Mouse (Mus musculus) MEL (cell line): ENCODE results near the gene Uaca. TPM values are rescaled to one million over a fixed set of nuclear protein-coding genes. Genes with fewer than 3 reads are reported as not detected.

Experiments
- DNase-seq: peaks from one replicate; pipeline ENCODE4 v3.0.0; 2011; ENCODE audit warnings: low read depth, low spot score
- H3K27ac ChIP-seq: 2 replicates; pipeline ENCODE4 v1.5.1; 2012; ENCODE audit warnings: low read depth, mild to moderate bottlenecking, control low read depth, low read length, moderate library complexity; ENCODE audit not compliant: control insufficient read depth
- H3K27me3 ChIP-seq, 2 experiments: fragments of 150-350 bp in 1 of 2; sonication (generic) in 1 of 2; 2 replicates each; pipeline ENCODE4 v1.6.1; 2012; ENCODE audit warnings: low read length in 2 of 2, mild to moderate bottlenecking in 2 of 2, improper control_type of control experiment in 1 of 2, moderate library complexity in 1 of 2; ENCODE audit not compliant: insufficient read depth in 2 of 2, control insufficient read depth in 1 of 2
- H3K36me3 ChIP-seq, 2 experiments: 2 replicates each; pipeline ENCODE4 v1.6.1; 2012 to 2014; ENCODE audit warnings: low read length in 2 of 2, improper control_type of control experiment in 1 of 2, inconsistent platforms in 1 of 2, mild to moderate bottlenecking in 1 of 2; ENCODE audit not compliant: insufficient read depth in 2 of 2, control insufficient read depth in 1 of 2
- H3K4me1 ChIP-seq, 2 experiments: fragments of 150-350 bp in 1 of 2; sonication (generic) in 1 of 2; 2 replicates each; pipeline ENCODE4 v1.6.1; 2012; ENCODE audit warnings: low read length in 2 of 2, improper control_type of control experiment in 1 of 2, mild to moderate bottlenecking in 1 of 2; ENCODE audit not compliant: insufficient read depth in 2 of 2, control insufficient read depth in 1 of 2
- H3K4me3 ChIP-seq, 2 experiments: fragments of 150-350 bp in 1 of 2; sonication (generic) in 1 of 2; 2 replicates each; pipeline ENCODE4 v1.5.1; 2012; ENCODE audit warnings: low read depth in 2 of 2, low read length in 2 of 2, mild to moderate bottlenecking in 2 of 2, moderate library complexity in 2 of 2, control low read depth in 1 of 2, improper control_type of control experiment in 1 of 2; ENCODE audit not compliant: control insufficient read depth in 1 of 2, insufficient read depth in 1 of 2
- H3K79me2 ChIP-seq: 2 replicates; pipeline ENCODE4 v1.6.1; 2012; ENCODE audit warnings: mild to moderate bottlenecking, low read length, moderate library complexity; ENCODE audit not compliant: control insufficient read depth, poor library complexity, insufficient read depth
- H3K9ac ChIP-seq: 2 replicates; pipeline ENCODE4 v1.6.1; 2012; ENCODE audit warnings: low read depth, mild to moderate bottlenecking, control low read depth, low read length, moderate library complexity; ENCODE audit not compliant: control insufficient read depth, poor library complexity, severe bottlenecking
- H3K9me3 ChIP-seq: fragments of 150-350 bp; sonication (generic); replicated peaks from 2 replicates; pipeline ENCODE4 v1.6.1; 2012; ENCODE audit warnings: mild to moderate bottlenecking, low read length, improper control_type of control experiment, moderate library complexity; ENCODE audit not compliant: insufficient read depth
- BHLHE40 ChIP-seq: IDR thresholded peaks from 2 replicates; pipeline ENCODE4 v1.6.1; 2012; ENCODE audit warnings: low read depth, mild to moderate bottlenecking, inconsistent platforms, low read length, improper control_type of control experiment, borderline replicate concordance
- CHD2 ChIP-seq: IDR thresholded peaks from 2 replicates; pipeline ENCODE4 v1.6.1; 2011; ENCODE audit warnings: low read length, improper control_type of control experiment
- E2F4 ChIP-seq: IDR thresholded peaks from 2 replicates; pipeline ENCODE4 v1.6.1; 2011; ENCODE audit warnings: low read depth, low read length, improper control_type of control experiment, borderline replicate concordance
- EP300 ChIP-seq, 2 experiments: IDR thresholded peaks; 2 replicates each; pipeline ENCODE4 v1.6.1; 2011; ENCODE audit warnings: improper control_type of control experiment in 2 of 2, low read length in 2 of 2, low read depth in 1 of 2, mild to moderate bottlenecking in 1 of 2
- GABPA ChIP-seq: IDR thresholded peaks from 2 replicates; pipeline ENCODE4 v1.6.1; 2012; ENCODE audit warnings: low read depth, mild to moderate bottlenecking, inconsistent platforms, low read length, improper control_type of control experiment, moderate library complexity
- GATA1 ChIP-seq: IDR thresholded peaks from 2 replicates; pipeline ENCODE4 v1.6.1; 2011; ENCODE audit warnings: low read depth, low read length, improper control_type of control experiment
- HCFC1 ChIP-seq: IDR thresholded peaks from 2 replicates; pipeline ENCODE4 v1.6.1; 2012; ENCODE audit warnings: low read depth, mild to moderate bottlenecking, inconsistent platforms, low read length, improper control_type of control experiment, moderate library complexity
- KAT2A ChIP-seq: conservative IDR thresholded peaks from 2 replicates; pipeline ENCODE4 v1.6.1; 2012; ENCODE audit warnings: low read depth, low read length, improper control_type of control experiment, inconsistent platforms
- MAFK ChIP-seq: IDR thresholded peaks from 2 replicates; pipeline ENCODE4 v1.6.1; 2011; ENCODE audit warnings: low read depth, mild to moderate bottlenecking, low read length, improper control_type of control experiment, borderline replicate concordance
- MAX ChIP-seq: IDR thresholded peaks from 2 replicates; pipeline ENCODE4 v1.6.1; 2011; ENCODE audit warnings: low read length, improper control_type of control experiment
- MAZ ChIP-seq: IDR thresholded peaks from 2 replicates; pipeline ENCODE4 v1.6.1; 2012; ENCODE audit warnings: low read depth, mild to moderate bottlenecking, inconsistent platforms, low read length, improper control_type of control experiment
- MEF2A ChIP-seq: IDR thresholded peaks from 2 replicates; pipeline ENCODE4 v1.6.1; 2014; ENCODE audit warnings: low read depth, mild to moderate bottlenecking, inconsistent platforms, low read length, improper control_type of control experiment; ENCODE audit not compliant: poor library complexity, insufficient replicate concordance, severe bottlenecking; ENCODE audit errors: extremely low read depth
- MXI1 ChIP-seq: IDR thresholded peaks from 2 replicates; pipeline ENCODE4 v1.6.1; 2011; ENCODE audit warnings: mild to moderate bottlenecking, low read depth, low read length, improper control_type of control experiment
- MYB ChIP-seq: IDR thresholded peaks from 2 replicates; pipeline ENCODE4 v1.6.1; 2011; ENCODE audit warnings: mild to moderate bottlenecking, low read depth, low read length, improper control_type of control experiment
- NELFE ChIP-seq: IDR thresholded peaks from 2 replicates; pipeline ENCODE4 v1.6.1; 2011; ENCODE audit warnings: low read depth, low read length, improper control_type of control experiment
- POLR2A ChIP-seq, 2 experiments: IDR thresholded peaks; 2 replicates each; pipeline ENCODE4 v1.6.1; 2011 to 2012; ENCODE audit warnings: low read length in 2 of 2, mild to moderate bottlenecking in 2 of 2, control low read depth in 1 of 2, improper control_type of control experiment in 1 of 2, low read depth in 1 of 2, moderate library complexity in 1 of 2; ENCODE audit not compliant: control insufficient read depth in 1 of 2, insufficient read depth in 1 of 2, poor library complexity in 1 of 2
- POLR2AphosphoS2 ChIP-seq: IDR thresholded peaks from 2 replicates; pipeline ENCODE4 v1.6.1; 2011; ENCODE audit warnings: low read length, improper control_type of control experiment
- POLR2AphosphoS5 ChIP-seq: IDR thresholded peaks from 2 replicates; pipeline ENCODE4 v1.6.1; 2012; ENCODE audit warnings: low read depth, borderline replicate concordance, mild to moderate bottlenecking, inconsistent platforms, low read length, moderate library complexity, mixed read lengths
- RCOR1 ChIP-seq: IDR thresholded peaks from 2 replicates; pipeline ENCODE4 v1.6.1; 2012; ENCODE audit warnings: low read depth, mild to moderate bottlenecking, inconsistent platforms, low read length, improper control_type of control experiment
- SIN3A ChIP-seq: IDR thresholded peaks from 2 replicates; pipeline ENCODE4 v1.6.1; 2012; ENCODE audit warnings: low read length, improper control_type of control experiment, inconsistent platforms
- TAL1 ChIP-seq: IDR thresholded peaks from 2 replicates; pipeline ENCODE4 v1.6.1; 2012; ENCODE audit warnings: mild to moderate bottlenecking, inconsistent platforms, low read length, moderate library complexity, mixed read lengths
- TBP ChIP-seq: IDR thresholded peaks from 2 replicates; pipeline ENCODE4 v1.8.0; 2011; ENCODE audit warnings: low read depth, low read length, improper control_type of control experiment
- TCF12 ChIP-seq: IDR thresholded peaks from 2 replicates; pipeline ENCODE4 v1.6.1; 2014; ENCODE audit warnings: low read depth, mild to moderate bottlenecking, inconsistent platforms, low read length, improper control_type of control experiment, moderate library complexity
- USF1 ChIP-seq: IDR thresholded peaks from 2 replicates; pipeline ENCODE4 v1.6.1; 2014; ENCODE audit warnings: low read depth, mild to moderate bottlenecking, inconsistent platforms, low read length, improper control_type of control experiment, moderate library complexity
- USF2 ChIP-seq, 2 experiments: IDR thresholded peaks; 2 replicates each; pipeline ENCODE4 v1.6.1; 2011 to 2012; ENCODE audit warnings: improper control_type of control experiment in 2 of 2, low read length in 2 of 2, borderline replicate concordance in 1 of 2, inconsistent platforms in 1 of 2, low read depth in 1 of 2, mild to moderate bottlenecking in 1 of 2; ENCODE audit not compliant: insufficient read depth in 1 of 2
- ZKSCAN1 ChIP-seq: IDR thresholded peaks from 2 replicates; pipeline ENCODE4 v1.6.1; 2012; ENCODE audit warnings: low read depth, mild to moderate bottlenecking, inconsistent platforms, low read length, improper control_type of control experiment, moderate library complexity
- ZMIZ1 ChIP-seq: IDR thresholded peaks from 2 replicates; pipeline ENCODE4 v1.6.1; 2012; ENCODE audit warnings: low read depth, mild to moderate bottlenecking, inconsistent platforms, low read length, improper control_type of control experiment, moderate library complexity
- ZNF384 ChIP-seq: IDR thresholded peaks from 2 replicates; pipeline ENCODE4 v1.6.1; 2012; ENCODE audit warnings: low read depth, mild to moderate bottlenecking, inconsistent platforms, low read length, improper control_type of control experiment
- polyA plus RNA-seq, 2 experiments: library from polyadenylated mRNA; stranded (reverse) in 1 of 2; unstranded in 1 of 2; fragments of >175 nt in 1 of 2; fragments of >200 nt in 1 of 2; gene quantifications; 2 replicates each; pipeline versions ENCODE4 v1.2.1 to v1.2.4; 2012; ENCODE audit warnings: low replicate concordance in 2 of 2, low read depth in 1 of 2; ENCODE audit not compliant: insufficient read length in 2 of 2, insufficient read depth in 1 of 2, missing spikeins in 1 of 2
- total RNA-seq: library from RNA; depleted of rRNA; stranded (reverse); fragments of 300-350 nt; gene quantifications from 2 replicates; pipeline ENCODE4 v1.2.3, GENCODE M21; 2012

Uaca gene
- total and polyA plus RNA-seq, 3 experiments, result 10.9 to 11.4 TPM; not detected in 1

DNA sequence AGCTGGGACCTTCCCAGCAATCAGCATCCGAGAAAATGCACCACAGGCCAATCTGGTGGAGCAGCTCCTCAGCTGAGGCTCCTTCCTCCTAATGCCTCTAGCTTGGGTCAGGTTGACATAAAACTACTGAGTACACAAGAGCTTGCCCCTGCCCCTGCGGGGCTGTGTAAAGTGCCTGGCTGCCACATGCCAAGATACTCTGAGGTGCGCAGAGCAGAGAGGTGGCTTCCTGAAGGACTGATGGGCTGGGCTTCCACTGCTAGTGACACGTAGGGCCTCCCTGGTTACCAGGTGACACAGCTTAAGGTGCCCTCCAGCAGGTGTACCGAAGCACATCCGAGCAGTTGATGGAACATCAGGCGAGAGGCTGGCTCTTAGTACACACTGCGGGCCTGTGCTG lies 37.9 kb downstream of the Uaca start:
- Histone ChIP-seq H3K79me2 (no peaks in the 10 kb centered on the region), H3K9ac (no peak overlapping the region), H3K4me3 (no peak overlapping the region), H3K4me1 (no peaks in the 10 kb centered on the region), H3K36me3 (no peaks in the 10 kb centered on the region), H3K27ac (no peak overlapping the region), H3K27me3 (no peaks in the 10 kb centered on the region; a peak in 2 of 4 replicates), H3K9me3 (no peaks in the 10 kb centered on the region)
- no peak for TF ChIP-seq POLR2AphosphoS2
- TF ChIP-seq ZKSCAN1, result no peak
- TF ChIP-seq MEF2A, result no peak
- TF ChIP-seq MAZ, result no peak
- TF ChIP-seq CHD2, result no peak
- no peak for TF ChIP-seq POLR2A (IDR thresholded peaks at IDR 0.05; ENCODE audit: control insufficient read depth in 1 of 2, insufficient read depth in 1 of 2, low read depth in 1 of 2, low read length in 2 of 2, poor library complexity in 1 of 2)
- no peak for TF ChIP-seq POLR2AphosphoS5
- TF ChIP-seq E2F4, result no peak
- no peak for TF ChIP-seq MXI1
- no peak for TF ChIP-seq NELFE
- TF ChIP-seq MAX, result no peak
- no peak for TF ChIP-seq GABPA
- no peak for TF ChIP-seq KAT2A
- TF ChIP-seq BHLHE40, result no peak
- no peak for TF ChIP-seq EP300 (IDR thresholded peaks at IDR 0.05; ENCODE audit: low read depth in 1 of 2, low read length in 2 of 2)
- TF ChIP-seq ZMIZ1, result no peak
- TF ChIP-seq ZNF384, result no peak
- no peak for TF ChIP-seq SIN3A
- TF ChIP-seq RCOR1, result no peak
- TF ChIP-seq MYB, result no peak
- no peak for DNase-seq

DNA sequence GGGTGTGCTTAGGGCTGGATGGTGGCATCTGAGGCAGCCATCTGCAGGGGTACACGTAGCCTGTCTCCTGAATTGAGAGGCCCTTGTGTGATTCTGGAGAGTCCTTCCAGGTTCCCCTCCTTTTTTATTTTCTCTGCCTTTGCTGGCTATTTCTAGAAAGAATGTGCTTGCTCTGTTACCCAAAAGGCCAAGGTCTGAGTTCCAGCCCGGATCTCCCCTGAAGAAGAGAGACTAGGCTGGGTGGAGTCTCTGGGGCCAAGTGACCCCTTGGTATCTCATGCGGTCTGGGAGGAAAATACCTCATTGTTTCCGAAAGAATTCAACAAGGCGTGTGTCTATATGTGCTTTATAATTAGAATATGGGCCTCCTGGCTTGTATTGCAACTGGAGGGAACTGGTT lies 41.8 kb downstream of the Uaca start:
- no peaks in the 10 kb centered on the region for H3K4me1 ChIP-seq
- no peak overlapping the region for H3K4me3 ChIP-seq
- H3K27ac ChIP-seq, result no peak overlapping the region
- H3K9me3 ChIP-seq, result no peaks in the 10 kb centered on the region
- no peak overlapping the region for H3K9ac ChIP-seq
- TF ChIP-seq GABPA (no peak), POLR2AphosphoS2 (no peak), USF1 (no peak), GATA1 (no peak), KAT2A (no peak), EP300 (IDR thresholded peaks at IDR 0.05; ENCODE audit: low read depth in 1 of 2, low read length in 2 of 2) (no peak), RCOR1 (no peak), TBP (no peak), SIN3A (no peak), TAL1 (no peak), MXI1 (no peak), HCFC1 (no peak), ZMIZ1 (no peak), MEF2A (no peak), TCF12 (no peak), USF2 (IDR thresholded peaks at IDR 0.05; ENCODE audit: borderline replicate concordance in 1 of 2, insufficient read depth in 1 of 2, low read depth in 1 of 2, low read length in 2 of 2) (no peak), BHLHE40 (no peak), MAFK (no peak)
- H3K79me2 ChIP-seq, result no peaks in the 10 kb centered on the region
- peaks cover 0 to 5% of the 10 kb centered on the region in 2 experiments; a peak in 3 of 4 replicates for H3K27me3 ChIP-seq
- no peak for DNase-seq
- H3K36me3 ChIP-seq, result no peaks in the 10 kb centered on the region
